Comparison of ENCODE assay signal across 24 mouse cellular contexts in the genomic region with DNA sequence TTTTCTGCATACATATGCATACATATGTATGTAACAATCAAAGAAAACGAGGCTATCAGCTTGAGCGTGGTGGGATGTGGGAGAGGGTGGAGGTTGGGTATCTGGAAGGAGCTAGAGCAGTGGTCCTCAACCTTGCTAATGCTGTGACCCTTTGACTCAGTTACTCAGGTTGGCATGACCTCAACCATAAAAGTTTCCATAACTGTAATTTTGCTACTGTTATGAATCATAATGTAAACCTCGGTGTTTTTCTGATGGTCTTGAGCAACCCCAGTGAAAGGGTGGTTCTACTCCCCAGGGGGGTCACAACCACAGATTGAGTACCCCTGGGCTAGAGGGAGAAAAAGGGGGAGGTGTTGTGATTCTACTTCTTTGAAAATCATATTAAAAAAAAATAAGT.
"Had no signal": no experiment of that assay in that cellular context is flagged by ENCODE, and none has a peak within 500 bp of the region (broad histone marks: within the 10 kb centered on the region; RNA-seq: fewer than 3 reads in every experiment).

No protein-coding gene starts in this region.

- H3K9ac ChIP-seq: embryonic facial prominence, embryonic 12.5 days; embryonic facial prominence, embryonic 13.5 days; embryonic facial prominence, embryonic 15.5 days; forebrain, embryonic 12.5 days; forebrain, embryonic 13.5 days; forebrain, embryonic 15.5 days; forebrain, postnatal 0 days had no signal

- DNase-seq: cerebellum, adult 8-10 months; cerebellum, adult 9-10 months; cerebellum, adult 9-11 months; cerebellum, postnatal 10 days; cerebellum, postnatal 14 days; cerebellum, postnatal 25 days; cerebellum, postnatal 36 days; embryo, embryonic 11 days; forebrain, postnatal 0 days; gastrocnemius, adult 2 months; gastrocnemius, postnatal 10 days; gastrocnemius, postnatal 14 days; gastrocnemius, postnatal 25 days; gastrocnemius, postnatal 36 days had no signal

- H3K27ac ChIP-seq: embryonic facial prominence, embryonic 10.5 days; embryonic facial prominence, embryonic 12.5 days; embryonic facial prominence, embryonic 13.5 days; embryonic facial prominence, embryonic 15.5 days; forebrain, embryonic 10.5 days; forebrain, embryonic 12.5 days; forebrain, embryonic 13.5 days; forebrain, embryonic 15.5 days; gastrocnemius, adult 2 months; heart, adult 2 months had no signal

- H3K9me3 ChIP-seq: embryonic facial prominence, embryonic 10.5 days; embryonic facial prominence, embryonic 12.5 days; embryonic facial prominence, embryonic 13.5 days; embryonic facial prominence, embryonic 15.5 days; forebrain, embryonic 10.5 days; forebrain, embryonic 12.5 days; forebrain, embryonic 13.5 days; forebrain, embryonic 15.5 days had no signal

- H3K4me1 ChIP-seq: embryonic facial prominence, embryonic 15.5 days; forebrain, embryonic 12.5 days; forebrain, embryonic 13.5 days; forebrain, embryonic 15.5 days had no signal

- H3K4me3 ChIP-seq: embryonic facial prominence, embryonic 10.5 days; embryonic facial prominence, embryonic 12.5 days; embryonic facial prominence, embryonic 13.5 days; embryonic facial prominence, embryonic 15.5 days; erythroblast, embryonic 14.5 days; forebrain, embryonic 10.5 days; forebrain, embryonic 12.5 days; forebrain, embryonic 13.5 days; forebrain, embryonic 15.5 days; gastrocnemius, adult 2 months; heart, adult 2 months had no signal

- H3K27me3 ChIP-seq: embryonic facial prominence, embryonic 12.5 days; embryonic facial prominence, embryonic 13.5 days; embryonic facial prominence, embryonic 15.5 days; forebrain, embryonic 12.5 days; forebrain, embryonic 13.5 days; forebrain, embryonic 15.5 days had no signal

- H3K36me3 ChIP-seq: embryonic facial prominence, embryonic 10.5 days; embryonic facial prominence, embryonic 12.5 days; embryonic facial prominence, embryonic 13.5 days; embryonic facial prominence, embryonic 15.5 days; forebrain, embryonic 10.5 days; forebrain, embryonic 12.5 days; forebrain, embryonic 15.5 days had no signal

- H3K4me2 ChIP-seq: embryonic facial prominence, embryonic 12.5 days; embryonic facial prominence, embryonic 13.5 days; embryonic facial prominence, embryonic 15.5 days; forebrain, embryonic 12.5 days; forebrain, embryonic 13.5 days; forebrain, embryonic 15.5 days had no signal
